Mouse (Mus musculus) midbrain, postnatal 0 days (tissue): ENCODE results near the gene Aqp1. TPM values are rescaled to one million over a fixed set of nuclear protein-coding genes. Genes with fewer than 3 reads are reported as not detected.

Experiments used
- ATAC-seq: fragments of 200-750 bp; cut with Nextera tagmentation; 2 replicates; pipeline ENCODE4 v1.8.0; 2017; ENCODE audit warnings: moderate number of reproducible peaks, mild to moderate bottlenecking, moderate TSS enrichment, moderate library complexity; ENCODE audit not compliant: low FRiP score
- DNase-seq: peaks from one replicate; pipeline ENCODE4 v3.0.0-alpha.2; 2015; ENCODE audit warnings: low spot score
- H3K27ac ChIP-seq: fragments of 300-500 bp; sonication (generic); 2 replicates; pipeline ENCODE4 v1.5.1; 2014; ENCODE audit warnings: low read depth, mild to moderate bottlenecking, low read length, mixed read lengths
- H3K27me3 ChIP-seq: fragments of 300-500 bp; sonication (generic); 2 replicates; pipeline ENCODE4 v1.6.1; 2014; ENCODE audit warnings: low read length, control low read depth, mixed read lengths; ENCODE audit not compliant: insufficient read depth
- H3K36me3 ChIP-seq: fragments of 300-500 bp; sonication (generic); 2 replicates; pipeline ENCODE4 v1.6.1; 2014; ENCODE audit warnings: low read length, control low read depth, mixed read lengths; ENCODE audit not compliant: insufficient read depth
- H3K4me1 ChIP-seq: fragments of 300-500 bp; sonication (generic); 2 replicates; pipeline ENCODE4 v1.6.1; 2014; ENCODE audit warnings: mild to moderate bottlenecking, control low read depth, antibody characterized with exemption, low read length, mixed read lengths; ENCODE audit not compliant: insufficient read depth
- H3K4me2 ChIP-seq: fragments of 300-500 bp; sonication (generic); 2 replicates; pipeline ENCODE4 v1.6.1; 2014; ENCODE audit warnings: low read depth, mild to moderate bottlenecking, low read length, mixed read lengths; ENCODE audit not compliant: poor library complexity, severe bottlenecking
- H3K4me3 ChIP-seq: fragments of 300-500 bp; sonication (generic); 2 replicates; pipeline ENCODE4 v1.5.1; 2014; ENCODE audit warnings: low read depth, mild to moderate bottlenecking, low read length, moderate library complexity
- H3K9ac ChIP-seq: fragments of 300-500 bp; sonication (generic); replicated peaks from 2 replicates; pipeline ENCODE4 v1.6.1; 2014; ENCODE audit warnings: mild to moderate bottlenecking, low read length, moderate library complexity, mixed read lengths; ENCODE audit not compliant: poor library complexity, severe bottlenecking
- H3K9me3 ChIP-seq: fragments of 300-500 bp; sonication (generic); 2 replicates; pipeline ENCODE4 v1.6.1; 2016; ENCODE audit warnings: low read length, control low read depth
- CTCF ChIP-seq: IDR thresholded peaks from 2 replicates; pipeline ENCODE4 v1.5.1; 2016; ENCODE audit warnings: antibody characterized with exemption, mild to moderate bottlenecking
- WGBS: fragments of 180-500 bp; shearing (Covaris S2); extraction: QIAGEN DNeasy Blood & Tissue Kit; methylation state at CpG from one replicate; pipeline ENCODE4 v1.1.7; 2014; 5-methylcytosine and 5-hydroxymethylcytosine counted together
- polyA plus RNA-seq: library from polyadenylated mRNA; unstranded; fragments of >200 nt; fragmentation: Nextera tagmentation; extraction: Ambion mirVana; gene quantifications from 2 replicates; pipeline ENCODE4 v1.2.1, GENCODE M21; 2015
- total RNA-seq: library from RNA; depleted of rRNA; stranded (reverse); fragments of >200 nt; gene quantifications from 2 replicates; pipeline ENCODE4 v1.2.3, GENCODE M21; 2014

Aqp1 gene
- total and polyA plus RNA-seq, 2 experiments from 2014 or later, result 0.63 to 13.2 TPM

DNA sequence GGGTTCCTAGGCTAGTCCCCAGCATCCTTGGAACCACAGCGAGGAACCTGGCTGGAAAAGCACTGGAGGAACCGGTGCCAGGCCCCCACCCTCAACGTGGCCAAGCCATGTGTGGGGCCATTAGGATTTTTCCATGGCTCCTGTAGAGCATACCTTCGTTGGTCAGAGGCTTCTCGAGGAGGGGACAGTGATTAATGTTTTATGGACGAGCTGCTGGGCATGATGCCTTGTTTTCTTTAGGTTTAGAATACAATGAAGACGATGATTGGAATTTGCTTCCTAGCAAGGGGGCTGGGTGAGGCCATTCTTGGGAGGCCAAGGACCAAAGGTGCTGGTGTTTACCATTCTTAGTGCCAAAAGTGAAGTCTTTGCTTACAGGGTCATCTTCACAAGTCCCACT is 15.5 kb downstream of the Aqp1 start:
- DNase-seq, result no peak

DNA sequence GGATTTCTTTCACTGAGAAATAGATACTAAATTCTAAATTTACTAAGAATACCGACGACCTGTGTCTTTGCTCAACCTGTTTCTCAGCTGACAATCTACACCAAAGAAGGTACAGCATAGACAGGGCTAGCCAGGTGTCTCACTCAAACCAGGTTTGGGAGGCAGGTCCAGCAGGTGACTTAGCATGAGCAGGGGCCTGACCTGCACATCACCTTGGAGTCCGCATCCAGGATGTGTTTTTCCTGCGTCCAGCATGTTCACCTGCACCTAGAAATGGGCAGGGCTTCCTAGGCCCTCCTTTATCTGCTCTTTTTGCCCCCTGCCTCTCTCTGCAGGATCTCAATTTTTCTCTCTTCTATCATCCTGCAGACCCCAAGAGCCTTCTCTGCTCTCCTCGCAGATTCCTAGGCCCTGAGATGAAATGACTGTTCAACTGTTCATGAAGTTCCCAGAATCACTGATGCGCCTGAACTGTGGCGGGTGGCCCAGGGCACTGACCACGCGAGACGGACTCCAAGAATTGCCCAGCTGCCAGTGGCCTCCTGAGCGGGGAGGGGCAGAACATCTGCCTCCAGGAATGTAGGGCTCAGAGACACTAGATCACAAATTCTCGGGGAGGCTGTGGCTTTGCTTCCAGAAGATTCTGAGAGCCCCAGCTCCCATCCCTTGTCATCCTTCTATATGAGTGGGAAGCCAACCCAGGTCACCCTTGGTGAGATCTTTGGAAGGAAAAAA is 17.6 kb downstream of the Aqp1 start:
- Histone ChIP-seq H3K4me1 (no peaks in the 10 kb centered on the region), H3K9me3 (no peaks in the 10 kb centered on the region), H3K27ac (no peak overlapping the region), H3K36me3 (no peaks in the 10 kb centered on the region), H3K4me2 (no peak overlapping the region), H3K9ac (no peak overlapping the region), H3K27me3 (no peaks in the 10 kb centered on the region), H3K4me3 (no peak overlapping the region)
- DNase-seq, result no peak
- TF ChIP-seq CTCF, result no peak
- 89% methylated on average over 12 of the region's 12 CpGs for WGBS
- no peak for ATAC-seq

More for the DNA sequence above, 15.5 kb downstream of the Aqp1 start:
- no peak overlapping the region for H3K9ac ChIP-seq
- H3K4me2 ChIP-seq, result no peak overlapping the region
- no peak overlapping the region for H3K4me3 ChIP-seq
- no peaks in the 10 kb centered on the region for H3K9me3 ChIP-seq
- WGBS, result 80% methylated on average over 7 of the region's 7 CpGs
- no peak for TF ChIP-seq CTCF
- H3K36me3 ChIP-seq, result no peaks in the 10 kb centered on the region
- no peak overlapping the region for H3K27ac ChIP-seq
- no peaks in the 10 kb centered on the region for H3K4me1 ChIP-seq
- H3K27me3 ChIP-seq, result no peaks in the 10 kb centered on the region
- no peak for ATAC-seq

DNA sequence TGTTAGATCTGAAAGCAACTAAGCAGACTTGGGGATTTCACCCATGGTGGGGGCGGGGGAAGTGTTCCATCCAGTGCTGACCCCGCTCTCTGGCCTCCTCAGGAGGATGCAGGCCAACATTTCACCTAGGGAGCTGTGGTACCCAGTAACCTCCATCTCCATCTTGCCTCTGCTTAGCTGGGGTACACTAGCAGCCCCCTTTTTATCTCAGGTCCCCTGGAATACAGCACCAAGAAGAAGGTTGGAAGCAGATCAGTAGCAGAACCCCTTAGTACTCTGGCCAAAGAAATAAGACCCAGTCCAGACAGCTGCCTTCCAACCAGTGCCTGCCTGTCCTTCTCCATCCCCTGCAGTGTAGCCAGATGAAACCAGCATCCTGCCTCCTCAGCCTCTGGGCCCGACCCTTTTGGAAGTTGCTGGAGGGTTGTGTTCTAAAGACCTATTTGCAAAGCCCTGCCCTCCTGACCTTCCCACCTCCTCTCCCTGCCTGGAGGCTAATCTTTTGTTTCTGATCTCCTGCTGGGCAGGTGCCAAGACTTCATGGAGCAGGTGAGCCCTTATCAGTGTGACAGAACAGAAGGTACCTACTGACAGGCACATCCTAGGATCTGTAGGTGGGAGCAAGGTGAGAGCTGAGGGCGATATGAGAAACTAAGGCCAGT is 18.4 kb downstream of the Aqp1 start:
- ATAC-seq (no peak), DNase-seq (no peak)
- Histone ChIP-seq H3K27me3 (no peaks in the 10 kb centered on the region), H3K9ac (no peak overlapping the region), H3K4me2 (no peak overlapping the region), H3K9me3 (no peaks in the 10 kb centered on the region), H3K27ac (no peak overlapping the region), H3K36me3 (no peaks in the 10 kb centered on the region), H3K4me1 (no peaks in the 10 kb centered on the region), H3K4me3 (no peak overlapping the region)
- no peak for TF ChIP-seq CTCF
- 75% methylated on average over 4 of the region's 4 CpGs for WGBS

DNA sequence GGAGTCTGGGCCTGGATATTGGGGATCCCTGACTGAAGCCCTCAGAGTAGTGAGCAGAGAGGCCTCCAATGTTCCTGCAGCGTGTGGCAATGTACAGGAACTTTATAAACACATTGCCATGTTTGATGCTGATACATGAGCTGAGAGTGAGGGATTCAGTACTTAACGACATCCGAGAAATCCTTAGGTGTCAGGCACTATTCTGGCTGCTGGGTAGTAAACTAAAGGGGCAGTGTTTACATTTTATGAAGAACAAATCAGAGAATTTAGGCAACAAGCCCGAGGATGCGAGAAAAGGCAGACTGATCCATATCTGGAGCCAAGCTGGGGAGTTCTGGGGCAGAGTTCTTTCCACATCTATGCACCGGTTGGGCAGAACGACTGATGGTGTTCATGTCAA is 19.3 kb downstream of the Aqp1 start:
- H3K27ac ChIP-seq, result no peak overlapping the region
- no peaks in the 10 kb centered on the region for H3K27me3 ChIP-seq
- H3K36me3 ChIP-seq, result no peaks in the 10 kb centered on the region
- TF ChIP-seq CTCF, result no peak
- no peak overlapping the region for H3K4me2 ChIP-seq
- WGBS, result 85% methylated on average over 7 of the region's 7 CpGs
- H3K9me3 ChIP-seq, result no peaks in the 10 kb centered on the region
- ATAC-seq, result no peak
- no peak overlapping the region for H3K4me3 ChIP-seq
- DNase-seq, result no peak
- no peak overlapping the region for H3K9ac ChIP-seq
- H3K4me1 ChIP-seq, result no peaks in the 10 kb centered on the region

DNA sequence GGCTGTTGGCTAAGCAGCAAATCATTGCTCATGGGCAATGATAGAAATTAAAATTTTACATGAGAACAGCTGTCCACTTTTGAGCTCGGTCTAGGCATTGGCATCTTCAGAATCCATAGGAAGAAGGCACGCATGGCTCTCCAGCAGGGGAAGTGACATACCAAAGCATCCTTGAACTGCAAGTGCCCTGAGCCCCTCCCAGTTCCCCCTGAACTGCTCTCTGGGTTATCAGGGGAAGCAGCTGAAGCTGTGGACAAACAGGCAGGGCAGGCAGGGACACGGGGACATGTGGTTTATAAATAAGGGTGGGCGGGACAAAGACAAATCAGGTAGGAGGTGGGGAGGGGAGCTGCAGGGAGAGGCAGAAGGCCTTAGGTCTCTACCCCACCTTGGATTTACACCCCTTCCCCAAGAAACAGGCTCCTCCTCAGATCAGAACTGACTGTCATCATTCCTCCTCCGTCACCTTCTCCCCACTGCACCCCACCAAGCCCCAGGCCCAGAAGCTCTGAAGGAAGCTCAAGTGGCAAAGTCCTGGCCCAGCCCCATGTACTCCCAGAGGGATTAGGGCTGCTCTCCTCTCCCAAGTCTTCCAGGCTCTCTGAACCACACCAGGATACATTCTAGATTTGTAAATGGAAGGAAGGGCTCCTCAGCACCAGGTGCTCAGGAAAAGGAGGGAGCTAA is 19.9 kb downstream of the Aqp1 start:
- Histone ChIP-seq H3K36me3 (no peaks in the 10 kb centered on the region), H3K27me3 (no peaks in the 10 kb centered on the region), H3K27ac (no peak overlapping the region), H3K4me2 (no peak overlapping the region), H3K4me3 (no peak overlapping the region), H3K9ac (no peak overlapping the region), H3K4me1 (no peaks in the 10 kb centered on the region), H3K9me3 (no peaks in the 10 kb centered on the region)
- ATAC-seq, result no peak
- DNase-seq, result no peak
- WGBS, result 77% methylated on average over 5 of the region's 5 CpGs
- TF ChIP-seq CTCF, result no peak
